Mouse (Mus musculus): Measurements from ENCODE around the gene Sort1.

GRCm38 (mm10) chr3:108372274-108372673, 88.4 kb downstream of the Sort1 start:
- TF ChIP-seq CTCF (IDR thresholded peaks at IDR 0.05; ENCODE audit: insufficient read depth, low read length) (no peak), POLR2A (IDR thresholded peaks at IDR 0.05; ENCODE audit: borderline replicate concordance, extremely low read depth, low read depth, low read length) (no peak)

Measured in lung, adult 2 months (tissue).